Comparison of ENCODE assay signal across 10 mouse cellular contexts in the genomic region with DNA sequence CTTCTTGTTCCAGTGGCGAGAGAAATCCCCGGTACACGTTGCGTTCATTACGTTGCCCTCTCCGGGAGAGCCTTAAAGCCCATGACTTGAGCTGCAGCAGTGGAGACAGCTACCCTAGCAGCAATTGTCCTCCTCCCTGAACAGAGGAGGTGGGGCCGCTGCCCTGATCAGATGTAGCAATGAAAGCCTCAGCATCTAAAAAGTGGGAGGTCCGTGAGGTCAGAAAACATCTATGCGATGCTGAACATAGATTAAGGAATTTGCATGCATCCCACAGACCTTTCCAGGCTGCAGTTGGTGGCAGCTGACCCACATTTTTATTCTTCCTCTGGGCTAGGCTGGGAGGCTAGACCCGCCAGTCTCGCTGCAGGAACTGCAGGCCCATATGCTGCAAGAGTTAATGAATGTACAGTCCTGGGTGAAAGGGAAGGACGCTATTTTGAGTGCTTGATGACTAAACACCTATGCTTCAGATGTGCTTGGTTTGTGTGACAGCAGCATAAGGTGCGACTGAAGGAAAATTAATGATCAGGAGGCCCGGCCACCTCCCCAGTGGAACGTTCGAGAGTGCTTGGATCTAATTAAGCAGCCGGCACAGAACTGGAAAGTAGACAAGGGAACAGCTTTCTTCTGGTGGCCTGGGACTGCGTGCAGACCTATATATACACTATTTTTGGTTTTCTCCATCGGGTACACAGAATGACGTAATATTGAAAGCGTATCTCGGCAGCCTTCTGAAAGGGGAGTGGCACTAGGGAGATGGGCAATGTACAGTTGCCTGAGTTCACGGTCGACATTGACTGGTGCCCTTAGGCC.
DNase-seq lines count a peak whose midpoint lies in the region; ATAC-seq lines count a peak whose summit lies in the region.
"Had no signal": no experiment of that assay in that cellular context is flagged by ENCODE, and none has a peak within 500 bp of the region (broad histone marks: within the 10 kb centered on the region; RNA-seq: fewer than 3 reads in every experiment).

No protein-coding gene starts in this region.

- no peaks in the 10 kb centered on the region for H3K9me3 ChIP-seq in heart, embryonic 13.5 days
- no peaks in the 10 kb centered on the region for H3K9me3 ChIP-seq in embryonic facial prominence, embryonic 10.5 days
- H3K9me3 ChIP-seq in hindbrain, embryonic 15.5 days, result no peaks in the 10 kb centered on the region

- H3K9ac ChIP-seq in heart, embryonic 13.5 days, result peak overlapping the region; percentile 19; the same call in 1 of the 2 replicates
- H3K9ac ChIP-seq in hindbrain, embryonic 15.5 days, result no peak overlapping the region
- H3K9ac ChIP-seq: liver, postnatal 0 days had no signal

- intact Hi-C loops in left cerebral cortex, postnatal 4 days (cut with DNase I), result no loop called here

- no peak for DNase-seq in heart, adult 18-20 months
- peak; percentile 67 for DNase-seq in brain, adult 2 months (ENCODE audit: low read depth, low spot score)
- DNase-seq in embryonic facial prominence, embryonic 10.5 days (ENCODE audit: low spot score), result no peak
- no peak for DNase-seq in gastrocnemius, postnatal 4 days (ENCODE audit: low spot score in 2 of 2)
- no peak for DNase-seq in left cerebral cortex, postnatal 4 days
- DNase-seq in kidney, postnatal 4 days, result no peak
- DNase-seq: kidney, postnatal 25 days; liver, postnatal 0 days had no signal

- no peak overlapping the region for H3K27ac ChIP-seq in heart, embryonic 13.5 days (replicated peaks)
- H3K27ac ChIP-seq in embryonic facial prominence, embryonic 10.5 days (replicated peaks), result peak overlapping the region; percentile 15; the same call in 1 of the 2 replicates
- peak overlapping the region; percentile 28; the same call in 1 of the 2 replicates for H3K27ac ChIP-seq in hindbrain, embryonic 15.5 days (replicated peaks)

- H3K4me2 ChIP-seq in heart, embryonic 13.5 days, result no peak overlapping the region
- H3K4me2 ChIP-seq in hindbrain, embryonic 15.5 days, result no peak overlapping the region

- no peak overlapping the region for H3K4me3 ChIP-seq in heart, embryonic 13.5 days
- H3K4me3 ChIP-seq in embryonic facial prominence, embryonic 10.5 days, result no peak overlapping the region
- no peak overlapping the region for H3K4me3 ChIP-seq in hindbrain, embryonic 15.5 days

- ATAC-seq in heart, embryonic 13.5 days (ENCODE audit: extremely low read depth, insufficient number of reproducible peaks, low FRiP score, low TSS enrichment), result no peak
- no peak for ATAC-seq in hindbrain, embryonic 15.5 days (ENCODE audit: low FRiP score, low read depth)
- ATAC-seq: liver, postnatal 0 days had no signal

- H3K36me3 ChIP-seq in heart, embryonic 13.5 days, result peaks cover 4% of the 10 kb centered on the region; the same call in 1 of the 2 replicates
- no peaks in the 10 kb centered on the region for H3K36me3 ChIP-seq in embryonic facial prominence, embryonic 10.5 days (replicated peaks)
- H3K36me3 ChIP-seq in hindbrain, embryonic 15.5 days, result no peaks in the 10 kb centered on the region

- H3K4me1 ChIP-seq in heart, embryonic 13.5 days, result peaks cover 75% of the 10 kb centered on the region
- H3K4me1 ChIP-seq in embryonic facial prominence, embryonic 10.5 days, result peaks cover 65% of the 10 kb centered on the region
- H3K4me1 ChIP-seq in hindbrain, embryonic 15.5 days (replicated peaks), result peaks cover 19% of the 10 kb centered on the region

- 71% methylated on average over 24 of the region's 24 CpGs for WGBS in heart, embryonic 13.5 days
- 73% methylated on average over 24 of the region's 24 CpGs for WGBS in embryonic facial prominence, embryonic 10.5 days
- WGBS in hindbrain, embryonic 15.5 days, result 52% methylated on average over 24 of the region's 24 CpGs

- H3K27me3 ChIP-seq in heart, embryonic 13.5 days (replicated peaks), result no peaks in the 10 kb centered on the region
- no peaks in the 10 kb centered on the region for H3K27me3 ChIP-seq in embryonic facial prominence, embryonic 10.5 days (replicated peaks; ENCODE audit: low read depth, poor library complexity, severe bottlenecking)
- no peaks in the 10 kb centered on the region for H3K27me3 ChIP-seq in hindbrain, embryonic 15.5 days
